Mouse (Mus musculus) G1E (cell line): ENCODE measurements around the gene Med25.

Experiments
- CTCF ChIP-seq: IDR thresholded peaks from 2 replicates; pipeline ENCODE4 v1.5.1; 2012; ENCODE audit warnings: low read depth, low read length, inconsistent platforms, mixed read lengths
- GATA1 ChIP-seq: IDR thresholded peaks from 2 replicates; pipeline ENCODE4 v1.6.1; 2012; ENCODE audit warnings: borderline replicate concordance, low read length, inconsistent platforms, mixed read lengths
- GATA2 ChIP-seq: IDR thresholded peaks from 2 replicates; pipeline ENCODE4 v1.6.1; 2012; ENCODE audit warnings: low read depth, low read length, inconsistent platforms, borderline replicate concordance
- POLR2AphosphoS5 ChIP-seq: IDR thresholded peaks from 2 replicates; pipeline ENCODE4 v1.6.1; 2012; ENCODE audit warnings: low read depth, low read length, inconsistent platforms; ENCODE audit not compliant: insufficient replicate concordance
- TAL1 ChIP-seq: conservative IDR thresholded peaks from 2 replicates; pipeline ENCODE4 v1.6.1; 2012; ENCODE audit warnings: low read depth, low read length, inconsistent platforms, mixed read lengths

- TF ChIP-seq CTCF (no peak), GATA1 (no peak), TAL1 (no peak), POLR2AphosphoS5 (no peak), GATA2 (no peak)
Observed at GRCm38 (mm10) chr7:44846804-44847203, 45.7 kb downstream of the Med25 start.
